Mouse (Mus musculus): ENCODE results near the gene Tepsin. TPM values are rescaled to one million over a fixed set of nuclear protein-coding genes. Genes with fewer than 3 reads are reported as not detected.

Gene Tepsin
- polyA plus RNA-seq, 1 experiment from 2014 or later, result 19.2 TPM

DNA sequence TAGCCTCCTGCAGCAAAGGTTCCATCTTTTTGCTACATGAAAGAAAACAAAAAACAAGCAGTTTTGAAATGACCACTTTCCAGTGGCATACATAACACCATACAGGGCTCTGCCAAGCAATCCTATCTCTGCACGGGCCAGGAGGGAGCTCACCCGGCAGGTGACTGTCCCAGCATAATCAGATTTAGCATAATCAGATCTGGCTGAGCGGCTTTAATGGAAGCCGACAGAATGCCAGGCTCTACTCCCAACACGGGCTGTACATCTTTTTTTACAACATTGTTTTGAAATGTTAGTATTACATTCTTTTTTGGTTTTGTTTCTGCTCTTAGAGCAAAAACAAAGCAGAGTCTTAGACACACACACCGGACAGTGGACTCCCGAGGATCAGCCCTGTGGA is 30.8 kb upstream of the Tepsin start:
- no peaks in the 10 kb centered on the region for H3K9me3 ChIP-seq
- H3K36me3 ChIP-seq, result peaks cover 47% of the 10 kb centered on the region
- 82% methylated on average over 7 of the region's 7 CpGs for whole genome bisulfite sequencing
- no peak overlapping the region for H3K4me3 ChIP-seq
- no peaks in the 10 kb centered on the region for H3K4me1 ChIP-seq
- no peak overlapping the region for H3K27ac ChIP-seq
- no peak overlapping the region for H3K4me2 ChIP-seq (replicated peaks)
- no peak for ATAC-seq (ENCODE audit: insufficient number of reproducible peaks, insufficient read depth, low FRiP score, low TSS enrichment)
- H3K27me3 ChIP-seq, result no peaks in the 10 kb centered on the region
- H3K9ac ChIP-seq, result no peak overlapping the region

DNA sequence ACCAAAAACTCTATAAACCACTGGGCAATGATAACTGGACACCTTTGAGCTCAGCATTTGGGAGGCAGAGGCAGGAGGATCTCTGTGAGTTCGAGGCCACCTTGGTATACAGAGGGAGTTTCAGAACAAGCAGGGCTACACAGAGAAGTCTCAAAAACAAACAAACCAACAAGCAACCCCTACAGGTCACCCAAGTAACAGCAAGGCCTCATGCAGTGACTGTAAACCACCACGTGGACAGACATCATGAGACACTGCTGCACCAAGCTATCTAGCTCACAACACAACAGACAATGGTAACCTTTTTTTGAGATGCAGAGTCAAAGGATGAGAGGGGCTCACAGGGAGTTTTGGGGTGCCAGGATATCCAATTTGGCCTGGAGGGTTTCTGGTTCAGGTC is 28.3 kb upstream of the Tepsin start:
- H3K4me1 ChIP-seq, result no peaks in the 10 kb centered on the region
- ATAC-seq (ENCODE audit: insufficient number of reproducible peaks, insufficient read depth, low FRiP score, low TSS enrichment), result no peak
- H3K27ac ChIP-seq, result no peak overlapping the region
- 89% methylated on average over 2 of the region's 2 CpGs for WGBS
- H3K27me3 ChIP-seq, result no peaks in the 10 kb centered on the region
- no peaks in the 10 kb centered on the region for H3K9me3 ChIP-seq
- H3K4me2 ChIP-seq (replicated peaks), result no peak overlapping the region
- peaks cover 41% of the 10 kb centered on the region for H3K36me3 ChIP-seq
- no peak overlapping the region for H3K9ac ChIP-seq
- no peak overlapping the region for H3K4me3 ChIP-seq

DNA sequence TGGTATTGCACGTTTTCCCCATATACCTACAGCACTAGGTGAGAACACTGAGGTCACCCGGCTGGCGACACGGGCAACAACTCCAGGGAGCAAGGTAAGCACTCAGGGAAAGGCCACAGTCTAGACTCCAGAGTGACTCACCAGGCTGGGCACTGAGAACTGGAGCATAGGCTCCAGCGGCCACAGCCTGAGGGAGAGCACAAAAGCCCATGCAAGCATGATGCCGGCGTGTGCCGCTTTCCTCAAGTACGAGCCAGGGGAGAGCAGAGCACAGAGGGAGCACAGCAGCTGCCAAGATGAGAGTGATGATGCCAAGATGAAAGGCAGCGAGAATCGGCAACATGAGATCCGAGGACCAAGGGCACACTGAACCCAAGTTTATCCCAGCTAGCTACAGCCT is 23.6 kb upstream of the Tepsin start:
- H3K9ac ChIP-seq, result no peak overlapping the region
- H3K27ac ChIP-seq, result no peak overlapping the region
- no peaks in the 10 kb centered on the region for H3K4me1 ChIP-seq
- H3K9me3 ChIP-seq, result no peaks in the 10 kb centered on the region
- H3K4me2 ChIP-seq (replicated peaks), result no peak overlapping the region
- no peak overlapping the region for H3K4me3 ChIP-seq
- no peak for ATAC-seq (ENCODE audit: insufficient number of reproducible peaks, insufficient read depth, low FRiP score, low TSS enrichment)
- H3K27me3 ChIP-seq, result no peaks in the 10 kb centered on the region; the same call in 1 of the 2 replicates
- H3K36me3 ChIP-seq, result peaks cover 29% of the 10 kb centered on the region
- WGBS, result 86% methylated on average over 12 of the region's 12 CpGs

DNA sequence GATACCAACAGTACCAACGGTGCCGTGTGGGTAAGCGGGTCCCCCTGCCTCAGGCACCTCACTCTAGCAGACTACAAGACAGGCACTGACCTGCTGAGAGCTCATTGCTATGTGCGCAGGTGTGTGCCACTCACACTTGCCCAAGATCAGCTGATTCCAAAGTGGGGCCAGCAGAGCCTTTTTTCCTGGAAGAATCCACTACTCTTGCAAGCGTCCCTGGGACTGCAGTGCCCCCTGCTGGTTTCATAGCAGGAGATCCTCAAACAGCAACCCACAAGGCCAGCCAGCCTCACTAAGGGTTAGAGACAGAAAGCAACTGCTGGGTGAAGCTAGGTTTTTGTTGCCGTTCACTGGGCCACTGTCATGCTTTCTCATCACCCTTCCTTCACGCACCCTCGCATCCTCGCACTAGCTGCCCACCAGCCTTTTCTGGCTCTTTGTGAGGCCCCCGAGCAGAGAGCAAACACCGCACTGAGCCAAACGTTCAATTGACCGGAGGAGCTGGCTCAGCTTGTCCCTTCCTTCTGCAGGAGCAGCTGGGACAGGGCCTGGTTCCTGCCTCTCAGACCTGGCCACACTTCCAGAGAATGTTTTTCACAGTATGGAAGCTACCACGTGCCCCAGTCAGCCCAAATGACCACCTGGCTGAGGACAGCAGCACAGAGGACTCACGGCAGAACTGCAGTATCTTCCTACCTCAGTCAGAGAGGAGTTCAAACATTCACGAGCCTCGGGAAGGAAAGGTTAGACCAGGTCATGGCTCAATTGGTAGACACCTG is 22.3 kb upstream of the Tepsin start:
- no peak overlapping the region for H3K4me2 ChIP-seq (replicated peaks)
- ATAC-seq (ENCODE audit: insufficient number of reproducible peaks, insufficient read depth, low FRiP score, low TSS enrichment), result no peak
- no peaks in the 10 kb centered on the region for H3K9me3 ChIP-seq
- H3K27me3 ChIP-seq, result no peaks in the 10 kb centered on the region; the same call in 1 of the 2 replicates
- H3K9ac ChIP-seq, result 0 out of 2 replicates have a peak overlapping the region, but pooled peaks have one; percentile 15
- no peak overlapping the region for H3K27ac ChIP-seq
- no peaks in the 10 kb centered on the region for H3K4me1 ChIP-seq
- H3K36me3 ChIP-seq, result peaks cover 30% of the 10 kb centered on the region
- WGBS, result 79% methylated on average over 17 of the region's 17 CpGs
- no peak overlapping the region for H3K4me3 ChIP-seq

DNA sequence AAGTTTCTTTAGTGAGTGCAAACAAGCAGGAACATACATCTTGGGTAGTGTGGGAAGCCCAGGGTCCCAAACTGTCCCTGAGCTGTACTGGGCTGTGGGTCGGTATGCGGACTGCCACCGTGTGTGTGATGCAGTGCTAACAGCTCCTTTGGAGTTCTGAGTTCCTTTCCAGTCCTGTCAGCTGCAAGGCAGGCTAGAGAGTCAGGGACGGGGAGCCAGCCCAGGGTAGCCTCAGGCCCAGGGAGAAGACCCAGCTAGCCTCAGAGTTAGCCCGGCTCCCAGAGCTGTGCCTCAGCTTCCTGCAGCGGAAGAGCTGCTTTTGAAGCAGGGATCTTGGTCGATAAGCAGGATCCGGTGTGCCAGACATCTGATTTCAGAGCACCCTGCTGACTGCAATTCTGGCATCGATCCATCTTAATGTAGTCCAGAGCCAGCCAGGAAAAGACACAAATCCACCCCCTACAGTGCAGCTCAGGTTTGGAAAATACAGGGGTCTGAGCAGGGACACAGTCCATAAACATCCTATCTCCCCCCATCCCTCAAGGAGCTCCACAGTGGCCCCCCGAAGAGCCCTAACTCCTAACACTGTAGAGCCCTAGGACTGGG is 21.5 kb upstream of the Tepsin start:
- WGBS, result 79% methylated on average over 10 of the region's 10 CpGs
- Histone ChIP-seq H3K27me3 (no peaks in the 10 kb centered on the region; the same call in 1 of the 2 replicates), H3K9me3 (no peaks in the 10 kb centered on the region), H3K4me3 (no peak overlapping the region), H3K27ac (no peak overlapping the region), H3K9ac (peak overlapping the region; percentile 15; the same call in 1 of the 2 replicates), H3K4me2 (replicated peaks) (no peak overlapping the region), H3K36me3 (peaks cover 30% of the 10 kb centered on the region), H3K4me1 (peaks cover 6% of the 10 kb centered on the region)
- 0 out of 2 replicates have a peak, but pooled peaks have one; percentile 68 for ATAC-seq (ENCODE audit: insufficient number of reproducible peaks, insufficient read depth, low FRiP score, low TSS enrichment)

DNA sequence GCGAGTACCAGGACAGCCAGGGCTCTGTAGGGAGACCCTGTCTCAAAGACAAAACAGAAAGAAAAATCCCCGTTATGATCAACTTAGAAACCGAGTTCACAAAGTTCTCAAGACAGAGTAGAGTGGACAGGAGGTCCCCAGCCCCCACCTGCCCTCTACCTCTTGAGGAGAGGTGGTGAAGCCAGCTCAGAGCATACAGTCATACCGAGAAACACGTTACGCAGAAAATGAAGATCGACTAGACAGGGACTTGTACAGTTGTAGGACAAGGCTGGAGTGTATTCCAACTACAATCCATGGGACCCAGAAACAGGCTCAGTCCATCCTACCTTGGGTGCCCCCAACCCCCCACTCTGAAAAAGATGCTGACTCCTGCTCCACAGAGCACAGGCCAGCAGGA is 20.6 kb upstream of the Tepsin start:
- Histone ChIP-seq H3K27ac (no peak overlapping the region), H3K27me3 (no peaks in the 10 kb centered on the region; the same call in 1 of the 2 replicates), H3K4me1 (peaks cover 15% of the 10 kb centered on the region), H3K9ac (no peak overlapping the region), H3K36me3 (peaks cover 34% of the 10 kb centered on the region), H3K4me3 (no peak overlapping the region), H3K4me2 (replicated peaks) (no peak overlapping the region), H3K9me3 (no peaks in the 10 kb centered on the region)
- no peak for ATAC-seq (ENCODE audit: insufficient number of reproducible peaks, insufficient read depth, low FRiP score, low TSS enrichment)
- WGBS, result 93% methylated on average over 7 of the region's 7 CpGs

DNA sequence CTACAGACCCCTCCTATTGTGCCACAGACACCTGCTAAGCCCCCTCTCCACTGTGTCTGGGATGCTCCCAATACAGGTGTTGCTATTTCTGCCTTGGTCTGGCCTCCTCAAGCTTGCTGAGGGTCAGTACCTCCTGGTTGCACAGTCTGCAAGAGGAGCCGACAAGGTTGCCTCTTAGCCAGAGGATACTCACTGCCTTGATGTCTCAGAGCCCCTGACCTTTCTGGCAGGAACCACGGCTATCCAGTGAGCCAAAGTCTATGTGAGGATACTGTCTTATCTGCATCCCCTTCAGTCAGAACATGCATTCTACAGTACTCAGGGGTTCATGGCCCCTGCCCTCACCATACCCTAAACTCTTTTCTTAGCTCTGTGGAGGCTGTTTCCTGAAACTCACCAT is 19.1 kb upstream of the Tepsin start:
- Histone ChIP-seq H3K9ac (no peak overlapping the region), H3K4me3 (no peak overlapping the region), H3K27me3 (no peaks in the 10 kb centered on the region; the same call in 1 of the 2 replicates), H3K4me1 (peaks cover 15% of the 10 kb centered on the region), H3K36me3 (peaks cover 25% of the 10 kb centered on the region), H3K9me3 (no peaks in the 10 kb centered on the region), H3K4me2 (replicated peaks) (no peak overlapping the region), H3K27ac (no peak overlapping the region)
- 87% methylated on average over 2 of the region's 2 CpGs for WGBS
- ATAC-seq (ENCODE audit: insufficient number of reproducible peaks, insufficient read depth, low FRiP score, low TSS enrichment), result no peak

DNA sequence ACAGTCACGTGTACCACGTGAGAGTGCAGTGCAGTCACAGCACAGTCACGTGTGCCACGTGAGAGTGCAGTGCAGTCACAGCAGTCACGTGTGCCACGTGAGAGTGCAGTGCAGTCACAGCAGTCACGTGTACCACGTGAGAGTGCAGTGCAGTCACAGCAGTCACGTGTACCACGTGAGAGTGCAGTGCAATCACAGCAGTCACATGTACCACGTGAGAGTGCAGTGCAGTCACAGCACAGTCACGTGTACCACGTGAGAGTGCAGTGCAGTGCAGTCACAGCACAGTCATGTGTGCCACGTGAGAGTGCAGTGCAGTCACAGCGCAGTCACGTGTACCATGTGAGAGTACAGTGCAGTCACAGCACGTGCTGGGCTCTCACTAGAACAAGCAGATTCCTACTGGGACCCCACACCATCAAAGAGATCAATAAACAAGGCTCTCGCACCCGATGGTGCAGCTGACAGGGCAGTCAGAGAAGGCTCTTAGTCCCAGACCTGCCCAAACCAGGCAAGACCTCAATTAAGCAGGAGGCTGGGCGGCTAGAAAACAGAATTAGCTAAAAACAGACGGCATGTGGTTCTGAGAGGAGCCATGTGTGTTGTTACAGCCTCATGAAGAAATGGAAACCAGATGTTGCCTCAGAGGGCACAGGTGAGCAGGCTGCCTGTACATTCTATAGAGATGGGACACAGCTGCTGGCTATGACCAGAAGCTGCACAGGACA is 16.1 kb upstream of the Tepsin start:
- Histone ChIP-seq H3K4me2 (replicated peaks) (no peak overlapping the region), H3K36me3 (peaks cover 33% of the 10 kb centered on the region), H3K9me3 (no peaks in the 10 kb centered on the region), H3K27me3 (no peaks in the 10 kb centered on the region; the same call in 1 of the 2 replicates), H3K9ac (no peak overlapping the region), H3K4me1 (peaks cover 15% of the 10 kb centered on the region), H3K27ac (no peak overlapping the region), H3K4me3 (no peak overlapping the region)
- WGBS, result 66% methylated on average over 21 of the region's 21 CpGs
- ATAC-seq (ENCODE audit: insufficient number of reproducible peaks, insufficient read depth, low FRiP score, low TSS enrichment), result peak; percentile 57; the same call in 1 of the 2 replicates

DNA sequence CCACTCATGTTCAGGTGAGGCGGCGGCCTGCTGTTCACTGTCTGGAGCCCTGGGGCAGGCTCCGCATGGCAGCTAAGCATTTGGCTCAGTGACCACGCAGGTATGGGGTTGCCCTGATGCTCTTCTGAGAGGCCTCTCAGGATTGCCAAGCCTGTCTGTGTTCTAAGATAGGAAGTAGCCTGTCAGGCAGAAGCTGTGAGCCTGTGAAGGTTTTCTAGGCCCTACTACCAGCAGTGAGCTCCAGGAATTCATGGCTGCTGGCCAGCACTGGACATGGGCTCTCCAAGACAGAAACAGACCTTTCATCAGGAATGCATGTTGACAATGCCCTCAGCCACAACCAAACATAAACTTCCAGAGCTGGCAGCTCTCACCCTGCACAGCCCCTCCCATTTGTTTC is 13.6 kb upstream of the Tepsin start:
- Histone ChIP-seq H3K27ac (no peak overlapping the region), H3K36me3 (peaks cover 45% of the 10 kb centered on the region), H3K9ac (no peak overlapping the region), H3K4me3 (no peak overlapping the region), H3K9me3 (no peaks in the 10 kb centered on the region), H3K4me1 (peaks cover 15% of the 10 kb centered on the region), H3K27me3 (no peaks in the 10 kb centered on the region), H3K4me2 (replicated peaks) (no peak overlapping the region)
- no peak for ATAC-seq (ENCODE audit: insufficient number of reproducible peaks, insufficient read depth, low FRiP score, low TSS enrichment)
- 90% methylated on average over 4 of the region's 4 CpGs for WGBS

DNA sequence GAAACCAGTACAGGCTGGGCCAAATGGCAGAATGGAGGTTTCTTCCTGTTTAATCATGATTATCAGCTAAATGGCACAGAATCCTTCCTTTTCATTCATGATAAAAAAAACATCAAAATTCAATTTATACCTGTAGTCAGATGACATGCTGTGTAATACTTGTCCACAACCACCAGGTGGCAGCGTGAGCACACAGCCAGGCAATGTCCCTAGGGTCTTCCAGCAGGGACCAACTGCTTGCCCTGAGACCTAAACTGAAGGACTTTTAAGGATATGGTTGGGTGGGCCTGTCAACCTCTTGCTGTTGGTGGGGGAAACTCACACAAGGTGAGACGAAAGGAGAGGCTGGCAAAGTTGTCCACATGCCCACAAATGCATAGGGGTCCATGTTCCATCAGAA is 12.5 kb upstream of the Tepsin start:
- Histone ChIP-seq H3K9me3 (no peaks in the 10 kb centered on the region), H3K4me1 (peaks cover 15% of the 10 kb centered on the region), H3K4me2 (replicated peaks) (no peak overlapping the region), H3K27me3 (no peaks in the 10 kb centered on the region), H3K9ac (no peak overlapping the region), H3K36me3 (peaks cover 45% of the 10 kb centered on the region), H3K27ac (no peak overlapping the region), H3K4me3 (no peak overlapping the region)
- 7% methylated on average over 2 of the region's 2 CpGs for WGBS
- no peak for ATAC-seq (ENCODE audit: insufficient number of reproducible peaks, insufficient read depth, low FRiP score, low TSS enrichment)

DNA sequence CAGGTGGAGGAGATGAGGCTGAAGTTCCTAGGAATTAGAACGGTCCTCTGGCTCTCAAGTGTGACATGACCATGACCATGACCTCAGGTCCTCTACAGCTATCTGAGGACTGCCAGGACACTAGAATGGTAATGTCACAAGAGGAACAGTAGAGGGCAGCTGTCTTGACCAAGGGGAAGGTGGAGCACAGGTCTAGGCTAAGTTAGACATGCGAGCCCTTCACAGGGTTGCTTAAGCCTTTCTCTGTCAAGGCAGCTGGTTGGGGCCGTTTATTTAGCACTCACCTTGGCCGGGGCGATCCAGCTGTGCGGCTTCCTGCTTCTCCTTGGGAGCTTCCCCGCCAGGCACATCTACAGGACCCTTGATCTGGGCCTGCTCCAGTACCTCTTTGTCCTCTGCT is 12.0 kb upstream of the Tepsin start:
- Histone ChIP-seq H3K4me2 (replicated peaks) (no peak overlapping the region), H3K4me1 (peaks cover 14% of the 10 kb centered on the region), H3K9me3 (no peaks in the 10 kb centered on the region), H3K27ac (no peak overlapping the region), H3K36me3 (peaks cover 50% of the 10 kb centered on the region), H3K4me3 (no peak overlapping the region), H3K9ac (no peak overlapping the region), H3K27me3 (no peaks in the 10 kb centered on the region)
- ATAC-seq (ENCODE audit: insufficient number of reproducible peaks, insufficient read depth, low FRiP score, low TSS enrichment), result no peak
- 66% methylated on average over 7 of the region's 7 CpGs for WGBS

All from embryonic facial prominence, embryonic 12.5 days (tissue).